Mouse (Mus musculus) gonadal fat pad, adult 2 months (tissue): ENCODE measurements around the gene Rcc1. TPM values are rescaled to one million over a fixed set of nuclear protein-coding genes. Genes with fewer than 3 reads are reported as not detected.

Experiments used
- DNase-seq: peaks from one replicate; pipeline ENCODE4 v3.0.0-alpha.2; 2012; ENCODE audit warnings: low read depth
- polyA plus RNA-seq: library from polyadenylated mRNA; depleted of rRNA; stranded (reverse); fragments of >200 nt; gene quantifications from 2 replicates; pipeline ENCODE4 v1.2.3, GENCODE M21; 2012; rRNA removed

Gene Rcc1
- 8.5 and 10.9 TPM in 2 replicates for polyA plus RNA-seq

DNA sequence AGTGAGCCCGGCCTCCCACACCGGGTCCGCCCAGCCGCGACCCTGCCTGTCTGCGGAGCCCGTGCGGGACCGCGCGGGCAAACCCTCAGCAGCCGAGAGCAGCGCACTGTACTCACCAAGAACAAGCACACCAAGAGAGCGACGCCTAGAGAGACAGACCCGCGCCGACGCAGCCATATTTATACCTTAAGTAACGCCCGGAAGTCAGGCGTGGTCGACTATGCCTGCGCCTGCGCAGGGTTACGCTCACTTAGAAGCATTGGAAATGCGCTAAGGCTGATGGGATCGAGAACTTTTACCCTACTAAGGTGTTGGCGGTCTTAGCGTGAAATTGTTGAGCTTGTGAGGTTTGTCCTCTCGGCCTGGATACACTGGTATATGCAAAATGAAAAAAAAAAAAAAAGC lies at the start of gene Rcc1:
Gene Rcc1, minus strand, starts transcription at position 125 of the 405 bp plus-strand sequence.
- DNase-seq = no peak

DNA sequence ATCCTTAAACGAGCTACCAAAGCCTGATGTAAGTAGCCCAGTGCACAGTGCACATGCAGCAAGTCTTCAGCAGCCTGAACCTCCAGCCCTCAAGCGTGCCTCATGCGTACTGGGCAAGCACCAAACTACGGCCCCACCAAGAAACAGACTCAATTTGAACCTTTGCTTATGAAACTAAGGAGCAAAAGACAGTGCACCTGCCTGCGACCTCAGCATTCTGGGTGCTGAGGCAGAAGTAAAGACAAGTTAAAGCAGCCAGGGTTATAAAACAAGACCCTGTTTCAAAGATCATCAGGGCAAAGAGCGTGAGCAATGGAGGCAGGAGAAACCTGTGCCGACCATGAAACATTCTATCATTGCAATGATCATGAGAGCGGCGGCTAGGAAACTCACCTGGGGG lies 47.6 kb upstream of the Rcc1 start:
- DNase-seq = no peak

DNA sequence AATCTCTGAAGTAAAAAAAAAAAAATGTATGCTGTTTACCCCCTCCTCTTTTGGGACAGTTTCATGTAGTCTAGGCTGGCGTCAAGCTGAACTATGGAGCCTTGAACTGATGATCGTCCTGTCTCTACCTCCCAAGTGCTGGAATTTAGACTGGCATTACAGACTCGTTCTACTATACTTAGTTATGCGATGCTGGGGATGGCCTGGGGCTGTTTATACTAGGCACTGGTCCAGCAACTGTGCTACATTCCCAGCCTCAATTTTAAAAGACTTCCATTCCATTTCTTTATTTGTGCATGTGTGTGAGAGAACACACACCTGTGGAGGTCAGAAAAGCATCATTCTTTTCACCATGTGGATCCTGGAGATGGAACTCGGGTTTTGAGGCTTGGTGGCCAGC lies 45.5 kb upstream of the Rcc1 start:
- no peak for DNase-seq

DNA sequence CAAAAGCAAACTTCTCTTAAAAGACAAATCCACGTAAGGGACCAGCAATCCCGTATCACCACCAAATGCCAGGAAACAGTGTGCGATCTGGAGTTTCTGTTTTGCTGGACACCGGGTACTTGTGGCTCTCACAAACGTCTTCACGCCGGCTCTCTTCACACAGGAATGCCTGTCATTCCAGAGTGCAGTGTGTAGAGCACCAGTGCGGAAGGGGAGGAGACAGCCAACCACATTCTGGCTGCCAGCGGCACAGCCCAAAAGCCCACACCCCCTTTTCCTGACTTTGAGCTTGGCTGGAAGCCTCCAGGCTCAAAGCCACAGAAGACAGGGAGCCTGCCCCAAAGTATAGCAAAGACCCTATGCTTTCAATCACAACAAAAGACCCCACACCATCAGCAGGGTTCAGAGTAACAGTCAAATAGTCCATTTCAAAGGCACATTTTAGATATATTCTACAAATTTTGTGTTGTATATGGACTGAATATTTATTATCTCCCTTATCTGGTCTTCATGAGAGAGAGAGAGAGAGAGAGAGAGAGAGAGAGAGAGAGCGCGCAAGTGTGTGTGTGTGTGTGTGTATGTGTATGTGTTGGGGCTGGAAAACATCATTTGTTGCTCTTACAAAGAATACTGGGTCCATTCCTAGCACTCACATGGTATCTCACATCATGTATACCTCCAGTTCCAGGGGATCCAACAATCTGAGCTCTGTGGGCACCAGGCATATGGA lies 44.8 kb upstream of the Rcc1 start:
- DNase-seq = no peak

DNA sequence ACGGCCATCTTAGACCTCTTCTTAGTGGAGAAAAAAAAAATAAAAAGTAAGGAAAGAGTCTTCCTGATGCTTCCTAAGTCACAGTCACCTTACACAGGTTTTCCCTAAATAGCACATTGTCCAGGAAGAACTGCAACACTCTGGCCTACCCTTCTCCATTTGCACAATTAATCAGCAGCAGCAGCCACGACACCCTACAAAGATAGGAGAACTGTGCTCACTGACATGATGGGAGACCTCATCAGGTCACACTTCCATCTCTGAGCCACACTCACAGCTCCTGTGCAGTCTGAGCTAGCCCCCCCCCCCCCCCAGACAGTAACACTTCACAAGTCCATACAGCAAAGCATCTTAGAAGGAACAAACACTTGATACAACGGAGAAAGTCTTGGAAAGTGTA lies 43.7 kb upstream of the Rcc1 start:
- DNase-seq = no peak

DNA sequence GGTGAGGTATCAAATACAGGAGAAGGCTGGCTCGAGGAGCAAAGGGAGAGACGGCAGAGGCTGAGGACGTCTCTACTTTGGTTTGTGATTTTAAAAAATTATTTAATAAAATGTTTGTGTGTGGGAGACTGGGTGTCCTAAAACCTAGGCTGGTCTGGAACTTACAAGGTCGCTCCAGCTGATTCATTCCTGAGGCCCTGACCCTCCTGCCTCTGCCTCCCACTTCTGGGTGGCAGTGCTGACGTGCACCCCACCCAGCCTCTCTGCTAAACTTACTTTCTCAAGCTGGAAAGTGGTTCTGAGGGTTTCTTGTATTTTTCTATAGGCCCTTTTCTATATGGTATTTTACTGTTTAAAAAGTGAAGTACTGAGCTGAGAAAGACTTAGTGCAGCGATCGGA lies 42.8 kb upstream of the Rcc1 start:
- DNase-seq = no peak

DNA sequence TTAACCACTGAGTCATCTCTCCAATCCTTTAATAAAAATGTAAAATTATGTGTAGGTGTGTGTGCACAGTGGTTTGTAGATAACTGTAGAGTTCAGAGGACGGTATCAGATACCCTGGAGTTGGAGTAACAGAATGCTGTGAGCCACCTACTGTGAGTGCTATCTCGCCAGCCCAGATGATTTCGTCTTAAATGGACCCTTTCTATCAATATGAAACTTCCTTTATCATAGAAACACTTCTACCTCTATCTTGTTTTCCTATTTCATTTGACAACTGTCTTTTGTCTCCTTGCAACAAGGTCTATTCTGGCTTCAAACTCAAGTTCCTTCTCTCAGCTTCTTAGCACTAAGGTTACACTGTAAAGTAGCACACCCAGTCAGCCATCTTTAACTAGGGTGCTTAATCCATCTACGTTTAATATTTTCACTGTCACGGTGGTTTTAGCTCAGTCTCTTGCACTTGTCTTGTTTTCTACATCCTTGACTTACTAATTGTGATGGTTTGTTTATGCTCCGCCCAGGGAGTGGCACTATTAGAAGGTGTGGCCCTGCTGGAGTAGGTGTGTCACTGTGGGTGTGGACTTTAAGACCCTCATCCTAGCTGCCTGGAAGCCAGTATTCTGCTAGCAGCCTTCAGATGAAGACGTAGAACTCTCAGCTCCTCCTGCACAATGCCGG lies 37.8 kb upstream of the Rcc1 start:
- DNase-seq = no peak

DNA sequence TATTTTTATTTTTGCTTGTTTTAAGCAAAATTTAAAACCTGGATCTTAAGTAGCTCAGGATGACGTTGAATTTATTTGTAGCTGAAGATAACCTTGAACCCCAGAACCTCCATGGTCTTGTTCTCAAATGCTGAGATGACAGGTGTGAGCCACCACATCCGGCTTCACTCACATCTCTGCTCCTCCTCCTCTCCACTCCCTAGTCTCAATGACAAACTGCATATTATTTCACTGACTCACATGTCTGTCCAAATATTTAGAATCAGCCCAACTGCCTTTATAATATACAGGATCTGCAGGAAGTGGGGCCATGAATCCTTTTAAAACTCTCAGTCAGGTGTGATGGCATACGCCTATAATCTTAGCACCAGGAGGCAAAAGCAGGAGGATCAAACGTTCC lies 35.9 kb upstream of the Rcc1 start:
- no peak for DNase-seq

DNA sequence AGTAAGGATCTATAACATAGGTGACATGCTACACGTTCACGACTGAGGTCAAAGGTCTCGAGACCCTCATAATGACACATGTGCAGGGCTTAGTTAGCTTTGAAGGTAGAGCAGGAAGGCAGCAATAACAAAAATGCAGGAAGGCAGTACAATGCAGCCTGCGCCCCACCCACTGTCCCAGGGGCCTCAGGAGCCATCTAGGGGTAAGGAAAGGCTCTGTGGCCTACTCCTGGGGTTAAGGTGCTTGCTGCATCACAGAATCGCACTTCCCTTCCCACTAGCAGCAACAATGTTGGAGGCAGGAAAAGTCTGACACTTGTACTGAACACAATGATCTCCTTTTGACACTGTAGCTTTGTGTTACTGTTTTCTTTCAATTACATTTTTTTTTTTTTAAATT lies 34.2 kb upstream of the Rcc1 start:
- no peak for DNase-seq

DNA sequence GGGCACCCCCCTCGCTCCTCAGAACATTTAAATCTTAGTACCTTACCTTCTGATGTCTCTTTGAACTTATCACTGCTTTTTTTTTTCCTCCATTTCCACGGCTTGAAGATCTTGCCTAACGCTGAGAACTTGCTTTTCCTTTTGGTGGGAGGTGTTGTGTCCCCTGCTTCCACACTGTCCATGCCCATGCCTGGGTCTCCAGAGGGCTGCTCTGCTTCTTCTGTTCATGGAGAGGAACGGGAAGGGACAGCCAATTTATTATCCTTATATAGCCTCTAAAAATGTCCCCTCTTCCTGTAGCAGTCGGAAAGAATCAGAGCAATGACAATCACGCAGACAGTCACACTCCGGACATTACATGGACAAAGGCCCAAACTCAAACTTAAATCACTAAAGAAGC lies 33.4 kb upstream of the Rcc1 start:
- no peak for DNase-seq

DNA sequence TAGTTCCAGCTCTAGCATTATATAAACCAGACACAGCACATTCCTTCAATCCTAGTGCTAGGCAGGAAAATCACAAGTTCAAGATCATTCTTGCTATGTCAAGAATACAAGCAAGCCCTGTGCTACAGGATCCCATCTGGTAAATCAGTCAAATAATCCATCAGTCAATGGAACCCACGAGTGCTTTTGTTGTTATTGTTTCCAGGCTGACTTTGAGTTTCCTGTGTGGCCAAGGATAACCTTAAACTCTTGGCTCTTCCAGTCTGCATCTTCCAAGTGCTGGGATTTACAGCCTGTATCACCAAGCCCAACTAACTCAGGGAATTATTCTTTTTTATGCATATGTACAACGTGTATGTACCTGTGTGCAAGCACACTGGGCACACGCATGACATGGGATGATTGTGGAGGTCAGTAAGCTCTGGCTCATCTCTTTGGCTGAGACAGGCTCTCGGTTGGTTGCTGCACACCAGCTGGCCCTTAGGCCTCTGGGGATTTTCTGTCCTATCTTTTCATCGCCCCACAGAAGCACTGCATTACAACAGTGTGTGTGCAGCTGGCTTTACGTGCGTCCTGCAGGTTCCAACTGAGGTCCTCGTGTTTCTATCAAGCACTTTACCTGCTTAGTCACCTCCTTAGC lies 32.5 kb upstream of the Rcc1 start:
- no peak for DNase-seq

DNA sequence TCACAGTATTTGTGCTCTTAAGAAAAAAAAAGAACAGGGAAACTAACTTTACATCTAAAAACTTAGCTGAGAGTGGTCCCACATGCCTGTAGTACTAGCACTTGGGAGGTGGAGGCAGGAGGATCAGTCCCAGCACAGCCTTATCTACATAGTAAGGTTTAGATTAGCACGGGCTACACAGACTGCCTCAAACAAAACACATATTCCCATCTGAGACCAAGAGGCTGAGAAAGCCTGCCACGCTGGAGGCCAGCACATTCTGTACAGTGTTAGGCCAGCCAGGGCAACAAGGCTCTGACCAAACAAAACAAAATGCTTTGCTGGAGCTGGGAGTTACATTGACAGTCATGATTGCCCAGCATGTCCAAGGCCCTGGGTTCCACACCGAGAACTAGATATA lies 30.1 kb upstream of the Rcc1 start:
- DNase-seq = no peak

DNA sequence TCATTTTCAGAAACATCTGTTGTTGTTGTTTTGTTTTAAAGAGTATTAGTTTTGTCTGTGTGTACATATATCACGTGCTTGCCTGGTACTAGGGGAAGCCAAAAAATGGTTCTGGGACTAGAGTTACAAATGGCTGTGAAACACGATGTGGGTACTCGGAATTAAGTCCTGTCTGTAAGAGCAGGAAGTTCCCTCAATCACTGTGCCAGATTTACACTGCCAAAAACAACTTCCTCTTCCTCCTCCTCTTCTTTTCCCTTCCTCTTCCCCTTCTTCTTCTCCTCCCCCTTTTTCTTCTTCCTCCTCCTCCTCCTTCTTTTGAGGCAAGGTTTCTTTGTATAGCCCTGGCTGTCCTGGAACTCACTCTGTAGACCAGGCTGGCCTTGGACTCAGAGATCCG lies 28.9 kb upstream of the Rcc1 start:
- DNase-seq = no peak

DNA sequence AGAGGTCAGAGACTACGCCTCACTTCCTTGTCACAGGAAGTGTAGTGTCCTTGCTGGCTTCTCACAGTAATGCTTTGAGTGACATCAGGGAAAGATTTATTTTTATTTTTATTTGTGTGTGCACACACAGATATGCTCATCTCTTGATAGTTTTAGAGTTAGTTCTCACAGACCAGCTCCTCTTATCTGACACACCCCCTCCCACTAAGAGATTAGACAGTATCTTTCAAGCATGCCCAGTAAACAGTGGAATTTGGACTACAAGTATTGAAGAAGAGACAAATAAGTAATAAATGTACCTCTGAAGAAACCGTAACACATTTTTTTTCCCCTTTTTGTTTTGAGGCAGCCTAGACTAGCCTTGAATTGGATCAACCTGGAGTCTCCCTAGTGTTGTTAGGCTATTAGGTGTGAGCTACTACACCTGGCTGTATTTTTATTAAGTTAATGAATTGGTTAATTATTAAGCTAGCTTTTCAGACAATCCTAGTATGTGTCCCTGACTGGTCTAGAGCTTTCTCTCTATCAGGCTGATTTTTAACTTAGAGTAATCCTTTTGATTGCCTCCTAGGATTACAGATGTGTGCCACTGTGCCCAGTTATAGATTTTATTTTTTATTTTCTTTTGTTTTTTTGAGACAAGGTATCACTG lies 27.7 kb upstream of the Rcc1 start:
- no peak for DNase-seq

DNA sequence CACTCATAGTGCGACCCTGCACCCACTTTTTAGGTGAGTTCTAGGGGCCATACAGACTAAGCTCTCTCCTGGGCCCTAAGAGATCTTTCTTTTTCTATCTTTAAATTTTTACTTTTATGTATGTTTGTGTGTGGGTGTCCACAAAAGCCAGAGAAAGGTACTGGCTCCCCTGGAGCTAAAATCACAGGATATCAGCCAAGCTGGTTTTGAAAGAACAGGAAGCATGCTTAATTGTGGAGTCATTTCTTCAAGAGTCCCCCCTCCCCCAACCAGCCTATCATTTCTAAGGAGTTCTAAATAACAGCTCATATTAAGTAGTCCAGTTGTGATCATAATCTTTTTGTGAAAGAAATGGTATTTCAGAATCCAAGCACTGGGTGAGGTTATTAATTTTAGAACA lies 20.4 kb upstream of the Rcc1 start:
- DNase-seq = peak; percentile 61

DNA sequence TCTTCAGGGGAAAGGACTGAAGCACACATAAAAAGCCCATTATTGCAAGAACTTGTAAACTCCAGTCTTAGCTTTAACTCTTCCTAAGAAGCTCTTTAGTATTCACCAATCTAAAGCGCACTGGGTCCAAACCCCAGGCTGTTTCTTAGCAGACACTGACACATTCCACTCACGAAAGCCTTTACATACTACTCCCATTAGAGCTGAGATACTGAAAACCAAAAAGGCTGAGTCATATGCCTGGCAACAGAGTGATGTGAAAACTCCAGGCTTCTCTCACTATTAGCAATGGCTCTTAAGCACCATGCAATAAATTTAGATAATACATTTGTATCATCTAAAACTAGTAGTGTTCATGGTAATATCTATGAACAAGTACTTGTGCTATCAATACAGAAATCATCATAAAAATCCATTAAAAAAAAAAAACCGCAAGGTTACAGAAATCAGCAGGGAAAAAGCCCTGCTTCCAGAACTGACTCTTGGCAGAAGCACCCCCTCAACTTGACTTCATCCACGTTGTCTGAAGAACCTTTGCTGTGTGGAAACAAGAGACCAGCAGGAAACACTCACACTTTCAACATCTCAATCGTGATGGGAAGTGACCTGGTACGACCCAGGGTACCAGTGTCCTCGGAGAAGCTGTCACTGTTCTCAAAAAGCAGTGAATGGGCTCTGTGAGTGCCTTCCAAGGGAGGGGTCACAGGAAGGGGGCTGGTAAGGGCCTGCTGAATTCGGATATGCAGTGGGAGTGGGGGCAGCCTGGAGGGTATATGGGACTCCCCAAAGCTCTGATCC lies 16.7 kb upstream of the Rcc1 start:
- no peak for DNase-seq

DNA sequence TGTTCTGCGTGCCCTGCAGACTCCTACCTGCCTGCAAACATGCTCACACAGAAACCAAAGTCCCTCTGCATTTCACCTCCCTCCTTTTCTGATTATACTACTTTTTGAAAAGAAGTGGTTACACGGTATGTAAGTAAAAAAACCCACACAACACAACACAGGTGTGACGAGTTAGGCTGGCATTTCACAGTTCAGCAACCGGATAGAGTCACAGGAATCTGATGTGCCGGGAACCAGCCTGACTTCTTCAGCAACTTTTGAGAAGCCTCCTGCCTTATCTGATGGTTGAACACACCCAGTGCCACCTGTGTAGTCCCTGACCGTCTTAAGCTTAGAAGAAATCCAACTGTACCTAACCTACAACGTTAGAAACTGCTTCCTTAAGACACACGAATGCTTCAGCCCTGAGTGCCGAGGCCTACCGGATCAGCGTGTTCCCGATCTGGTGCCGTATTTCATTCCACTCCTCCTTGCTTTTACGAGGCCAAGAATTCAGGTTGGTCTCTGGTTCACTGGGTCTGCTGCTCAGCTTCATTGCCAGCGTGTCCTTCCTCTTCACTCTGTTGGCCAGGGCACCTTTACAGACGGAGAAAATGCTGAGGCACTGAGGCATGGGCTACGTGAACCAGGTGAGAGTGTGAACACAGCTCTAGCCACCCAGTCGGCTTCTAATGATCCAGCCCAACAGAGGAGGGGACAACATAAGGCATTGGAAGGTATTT lies 14.2 kb upstream of the Rcc1 start:
- DNase-seq = no peak

DNA sequence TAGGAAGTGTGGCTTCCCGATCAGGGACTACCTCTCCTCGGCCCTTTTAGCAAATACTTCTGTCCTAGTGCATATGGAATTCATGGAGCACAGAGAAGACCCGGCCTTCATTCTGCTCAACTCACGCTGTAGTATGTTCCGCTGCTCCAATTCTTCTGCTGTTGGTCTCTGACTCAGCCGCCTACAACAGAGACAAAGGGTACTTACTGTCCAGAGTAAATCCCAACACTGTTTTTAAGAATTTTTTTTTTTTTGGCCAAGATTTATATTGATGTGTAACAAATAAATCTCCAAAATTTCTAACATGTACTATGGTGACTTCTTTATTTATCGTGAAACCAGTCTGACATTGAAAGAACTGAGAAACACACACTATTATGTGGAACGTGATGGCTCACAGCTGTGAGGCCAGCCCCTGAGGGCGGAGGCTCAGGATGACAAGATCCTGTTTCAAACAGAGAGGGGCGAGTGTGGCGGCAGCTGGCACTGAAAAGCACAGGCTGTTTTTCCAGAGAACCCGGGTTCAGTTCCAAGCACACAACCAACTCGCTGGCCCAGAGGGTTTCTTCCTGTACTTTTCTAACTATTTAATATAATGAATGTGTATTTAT lies 12.2 kb upstream of the Rcc1 start:
- DNase-seq = no peak

DNA sequence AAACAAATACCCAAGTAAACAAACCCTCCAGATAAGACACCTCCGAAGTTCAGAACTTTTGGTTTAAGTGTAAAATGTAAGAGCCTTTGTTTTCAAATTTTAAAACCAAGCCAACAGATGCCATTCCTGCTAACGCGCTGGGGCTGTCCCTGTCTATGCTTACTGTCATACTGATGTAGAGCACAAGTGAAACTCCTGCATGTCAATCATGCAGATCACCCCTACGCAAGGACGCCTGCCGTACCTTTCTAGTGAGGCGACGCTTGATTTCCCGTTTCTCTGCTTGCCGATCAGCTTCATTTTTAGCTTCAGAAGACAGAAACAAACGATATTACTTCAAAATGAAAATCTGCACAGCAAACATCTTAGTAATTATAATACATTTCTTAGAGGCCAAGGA lies 10.1 kb upstream of the Rcc1 start:
- DNase-seq = no peak

DNA sequence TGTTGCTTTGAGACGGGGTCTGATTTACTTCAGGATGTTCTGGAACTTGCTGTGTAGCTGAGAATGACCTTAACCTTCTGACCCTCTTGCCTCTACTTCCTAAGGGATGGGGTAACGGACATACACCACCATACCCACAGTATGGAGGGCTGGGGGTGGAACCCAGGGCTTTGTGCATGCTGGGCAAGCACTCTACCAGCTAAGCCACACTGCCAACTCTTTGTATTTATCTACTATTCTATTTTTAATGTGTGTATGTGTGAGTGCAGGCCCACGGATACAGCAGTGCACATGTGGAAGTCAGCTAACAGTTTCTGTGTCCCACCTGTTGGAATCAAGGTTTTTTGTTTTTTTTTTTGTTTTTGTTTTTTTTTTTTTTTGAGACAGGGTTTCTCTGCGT lies 6.1 kb upstream of the Rcc1 start:
- DNase-seq = no peak

DNA sequence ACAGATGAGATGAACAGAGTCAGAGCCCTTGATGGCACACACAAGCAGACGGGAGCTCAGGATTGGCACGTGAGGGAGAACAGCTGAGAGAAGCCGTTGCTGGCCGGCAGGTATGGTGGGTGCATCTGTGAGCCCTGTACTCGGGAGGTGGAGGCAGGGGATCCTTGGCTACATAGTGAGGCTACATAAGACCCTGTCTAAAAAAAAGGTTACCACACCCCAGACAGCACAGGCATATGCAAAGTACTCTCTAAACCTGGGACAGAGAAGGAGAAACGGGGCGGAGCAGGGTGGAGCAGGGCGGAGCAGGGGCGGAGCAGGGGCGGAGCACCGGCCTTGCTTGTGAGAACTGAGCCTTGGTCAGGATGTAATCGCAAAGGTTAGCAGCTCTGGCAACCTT lies 2.8 kb upstream of the Rcc1 start:
- DNase-seq = no peak
